In the genomic region with DNA sequence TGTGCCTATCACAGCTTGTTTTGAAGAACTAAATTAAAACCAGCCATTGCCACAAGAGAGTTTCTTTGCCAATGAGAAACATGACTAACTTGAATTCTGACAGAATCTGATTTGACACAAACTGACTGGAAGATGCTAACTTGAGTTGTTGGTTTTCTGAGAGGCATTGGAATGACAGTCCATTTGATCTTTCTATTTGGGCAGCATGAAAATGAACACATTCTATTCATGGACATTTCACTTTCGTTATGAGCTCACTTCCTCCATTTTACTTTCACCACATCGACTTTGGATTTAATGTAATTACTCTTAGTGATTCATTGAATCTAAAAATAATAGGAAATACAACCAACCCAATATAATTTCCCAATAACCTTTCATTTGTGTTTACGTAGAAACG, we compare ENCODE assay signal across 27 mouse cellular contexts. TPM values are rescaled to one million over a fixed set of nuclear protein-coding genes. Genes with fewer than 3 reads are reported as not detected.
"Had no signal": no experiment of that assay in that cellular context is flagged by ENCODE, and none has a peak within 500 bp of the region (broad histone marks: within the 10 kb centered on the region; RNA-seq: fewer than 3 reads in every experiment).

No protein-coding gene starts in this region.

- H3K36me3 ChIP-seq: heart, embryonic 13.5 days; heart, embryonic 15.5 days; hindbrain, embryonic 13.5 days; hindbrain, embryonic 15.5 days; intestine, embryonic 15.5 days; kidney, embryonic 15.5 days; limb, embryonic 13.5 days; limb, embryonic 15.5 days; liver, embryonic 12.5 days had no signal

- H3K4me1 ChIP-seq: heart, embryonic 13.5 days; heart, embryonic 15.5 days; hindbrain, embryonic 13.5 days; hindbrain, embryonic 15.5 days; intestine, embryonic 15.5 days; kidney, embryonic 15.5 days; limb, embryonic 13.5 days; limb, embryonic 15.5 days; liver, embryonic 12.5 days had no signal

- H3K4me2 ChIP-seq: heart, embryonic 11.5 days; heart, embryonic 13.5 days; heart, embryonic 15.5 days; hindbrain, embryonic 13.5 days; hindbrain, embryonic 15.5 days; intestine, embryonic 15.5 days; kidney, embryonic 15.5 days; limb, embryonic 13.5 days; limb, embryonic 15.5 days; liver, embryonic 12.5 days had no signal

- H3K9me3 ChIP-seq: heart, embryonic 13.5 days; heart, embryonic 15.5 days; hindbrain, embryonic 13.5 days; hindbrain, embryonic 15.5 days; intestine, embryonic 15.5 days; kidney, embryonic 15.5 days; limb, embryonic 13.5 days; limb, embryonic 15.5 days; liver, embryonic 12.5 days had no signal

- H3K27ac ChIP-seq: heart, adult 2 months; heart, embryonic 13.5 days; heart, embryonic 15.5 days; hindbrain, embryonic 13.5 days; hindbrain, embryonic 15.5 days; intestine, embryonic 15.5 days; kidney, embryonic 15.5 days; kidney, postnatal 0 days; limb, embryonic 13.5 days; limb, embryonic 15.5 days; liver, embryonic 12.5 days; liver, embryonic 14.5 days had no signal

- DNase-seq: gastrocnemius, postnatal 10 days; gastrocnemius, postnatal 25 days; heart, adult 11 months; heart, adult 2 months; heart, postnatal 14 days; heart, postnatal 36 days; kidney, adult 18-20 months; kidney, adult 8-10 months; kidney, postnatal 14 days; kidney, postnatal 36 days; layer of hippocampus, adult 9-11 months; layer of hippocampus, postnatal 36 days; left cerebral cortex, postnatal 4 days had no signal

- H3K9ac ChIP-seq: heart, embryonic 13.5 days; heart, embryonic 15.5 days; hindbrain, embryonic 13.5 days; hindbrain, embryonic 15.5 days; intestine, embryonic 15.5 days; kidney, embryonic 15.5 days; limb, embryonic 13.5 days; limb, embryonic 15.5 days; liver, embryonic 12.5 days; liver, embryonic 14.5 days had no signal

- H3K4me3 ChIP-seq: heart, adult 2 months; heart, embryonic 13.5 days; heart, embryonic 15.5 days; hindbrain, embryonic 13.5 days; hindbrain, embryonic 15.5 days; intestine, embryonic 15.5 days; kidney, embryonic 15.5 days; limb, embryonic 13.5 days; limb, embryonic 15.5 days; liver, embryonic 12.5 days had no signal

- H3K27me3 ChIP-seq: heart, embryonic 13.5 days; heart, embryonic 15.5 days; hindbrain, embryonic 13.5 days; hindbrain, embryonic 15.5 days; intestine, embryonic 15.5 days; kidney, embryonic 15.5 days; limb, embryonic 13.5 days; limb, embryonic 15.5 days; liver, embryonic 12.5 days had no signal

- ATAC-seq: inflammation-experienced regulatory T-cells, adult 6 months; intestine, embryonic 15.5 days; intestine, postnatal 0 days; liver, embryonic 12.5 days had no signal

RNA-seq across cellular contexts. Expression of a gene that starts 50.7 kb away (rescaled TPM):
- polyA plus RNA-seq: inflammation-experienced regulatory T-cells, adult 6 months had no signal
